Mouse (Mus musculus): Measurements from ENCODE around the gene Faap24. TPM values are rescaled to one million over a fixed set of nuclear protein-coding genes. Genes with fewer than 3 reads are reported as not detected.

Gene Faap24
- polyA plus RNA-seq, 1 experiment from 2014 or later = 23.6 TPM

GRCm38 (mm10) chr7:35357621-35358020 is 39.0 kb downstream of the Faap24 start:
- Histone ChIP-seq H3K27me3 (ENCODE audit: control insufficient read depth, insufficient read depth, low read length) (no peaks in the 10 kb centered on the region), H3K9me3 (ENCODE audit: control insufficient read depth, low read length) (no peaks in the 10 kb centered on the region), H3K9ac (ENCODE audit: low read depth, low read length) (no peak overlapping the region), H3K36me3 (ENCODE audit: control insufficient read depth, insufficient read depth, low read length) (no peaks in the 10 kb centered on the region), H3K4me1 (replicated peaks; ENCODE audit: control insufficient read depth, insufficient read depth, low read length) (no peaks in the 10 kb centered on the region), H3K27ac (ENCODE audit: low read depth, low read length) (no peak overlapping the region), H3K4me2 (replicated peaks; ENCODE audit: low read depth, low read length) (no peak overlapping the region), H3K4me3 (ENCODE audit: low read depth, low read length) (no peak overlapping the region)
- WGBS = 90% methylated on average over 12 of the region's 12 CpGs
- ATAC-seq (ENCODE audit: low FRiP score) = no peak
- no peak for DNase-seq (ENCODE audit: low spot score)

GRCm38 (mm10) chr7:35355303-35355872 is 41.2 kb downstream of the Faap24 start:
- no peaks in the 10 kb centered on the region for H3K4me1 ChIP-seq (replicated peaks; ENCODE audit: control insufficient read depth, insufficient read depth, low read length)
- no peaks in the 10 kb centered on the region for H3K27me3 ChIP-seq (ENCODE audit: control insufficient read depth, insufficient read depth, low read length)
- no peak overlapping the region for H3K4me3 ChIP-seq (ENCODE audit: low read depth, low read length)
- no peaks in the 10 kb centered on the region for H3K36me3 ChIP-seq (ENCODE audit: control insufficient read depth, insufficient read depth, low read length)
- no peak overlapping the region for H3K27ac ChIP-seq (ENCODE audit: low read depth, low read length)
- 90% methylated on average over 5 of the region's 5 CpGs for WGBS
- ATAC-seq (ENCODE audit: low FRiP score) = no peak
- no peak overlapping the region for H3K9ac ChIP-seq (ENCODE audit: low read depth, low read length)
- DNase-seq (ENCODE audit: low spot score) = no peak
- no peak overlapping the region for H3K4me2 ChIP-seq (replicated peaks; ENCODE audit: low read depth, low read length)
- no peaks in the 10 kb centered on the region for H3K9me3 ChIP-seq (ENCODE audit: control insufficient read depth, low read length)

- no peaks in the 10 kb centered on the region for H3K4me1 ChIP-seq (replicated peaks; ENCODE audit: control insufficient read depth, insufficient read depth, low read length)
- no peak overlapping the region for H3K9ac ChIP-seq (ENCODE audit: low read depth, low read length)
- no peak for ATAC-seq (ENCODE audit: low FRiP score)
- DNase-seq (ENCODE audit: low spot score) = no peak
- no peak overlapping the region for H3K4me2 ChIP-seq (replicated peaks; ENCODE audit: low read depth, low read length)
- no peaks in the 10 kb centered on the region for H3K9me3 ChIP-seq (ENCODE audit: control insufficient read depth, low read length)
- no peak overlapping the region for H3K4me3 ChIP-seq (ENCODE audit: low read depth, low read length)
- H3K36me3 ChIP-seq (ENCODE audit: control insufficient read depth, insufficient read depth, low read length) = no peaks in the 10 kb centered on the region
- H3K27ac ChIP-seq (ENCODE audit: low read depth, low read length) = no peak overlapping the region
- 97% methylated on average over 15 of the region's 15 CpGs for WGBS
- no peaks in the 10 kb centered on the region for H3K27me3 ChIP-seq (ENCODE audit: control insufficient read depth, insufficient read depth, low read length)
These were observed 43.3 kb downstream of the Faap24 start for GRCm38 (mm10) chr7:35353306-35353705.

- H3K4me3 ChIP-seq (ENCODE audit: low read depth, low read length) = no peak overlapping the region
- H3K27me3 ChIP-seq (ENCODE audit: control insufficient read depth, insufficient read depth, low read length) = no peaks in the 10 kb centered on the region
- DNase-seq (ENCODE audit: low spot score) = no peak
- no peaks in the 10 kb centered on the region for H3K36me3 ChIP-seq (ENCODE audit: control insufficient read depth, insufficient read depth, low read length)
- no peak overlapping the region for H3K4me2 ChIP-seq (replicated peaks; ENCODE audit: low read depth, low read length)
- H3K9ac ChIP-seq (ENCODE audit: low read depth, low read length) = no peak overlapping the region
- ATAC-seq (ENCODE audit: low FRiP score) = no peak
- H3K9me3 ChIP-seq (ENCODE audit: control insufficient read depth, low read length) = no peaks in the 10 kb centered on the region
- no peak overlapping the region for H3K27ac ChIP-seq (ENCODE audit: low read depth, low read length)
- no peaks in the 10 kb centered on the region for H3K4me1 ChIP-seq (replicated peaks; ENCODE audit: control insufficient read depth, insufficient read depth, low read length)
- WGBS = 91% methylated on average over 3 of the region's 3 CpGs
These were observed 45.5 kb downstream of the Faap24 start for GRCm38 (mm10) chr7:35351155-35351554.

GRCm38 (mm10) chr7:35349886-35350684 is 46.6 kb downstream of the Faap24 start:
- 86% methylated on average over 8 of the region's 8 CpGs for WGBS
- ATAC-seq (ENCODE audit: low FRiP score) = no peak
- Histone ChIP-seq H3K4me3 (ENCODE audit: low read depth, low read length) (no peak overlapping the region), H3K36me3 (ENCODE audit: control insufficient read depth, insufficient read depth, low read length) (no peaks in the 10 kb centered on the region), H3K4me2 (replicated peaks; ENCODE audit: low read depth, low read length) (no peak overlapping the region), H3K27ac (ENCODE audit: low read depth, low read length) (no peak overlapping the region), H3K27me3 (ENCODE audit: control insufficient read depth, insufficient read depth, low read length) (no peaks in the 10 kb centered on the region), H3K4me1 (replicated peaks; ENCODE audit: control insufficient read depth, insufficient read depth, low read length) (no peaks in the 10 kb centered on the region), H3K9me3 (ENCODE audit: control insufficient read depth, low read length) (no peaks in the 10 kb centered on the region), H3K9ac (ENCODE audit: low read depth, low read length) (no peak overlapping the region)
- DNase-seq (ENCODE audit: low spot score) = no peak

- H3K4me2 ChIP-seq (replicated peaks; ENCODE audit: low read depth, low read length) = no peak overlapping the region
- no peaks in the 10 kb centered on the region for H3K36me3 ChIP-seq (ENCODE audit: control insufficient read depth, insufficient read depth, low read length)
- no peak overlapping the region for H3K9ac ChIP-seq (ENCODE audit: low read depth, low read length)
- no peaks in the 10 kb centered on the region for H3K9me3 ChIP-seq (ENCODE audit: control insufficient read depth, low read length)
- DNase-seq (ENCODE audit: low spot score) (no peak), ATAC-seq (ENCODE audit: low FRiP score) (no peak)
- H3K4me3 ChIP-seq (ENCODE audit: low read depth, low read length) = no peak overlapping the region
- no peaks in the 10 kb centered on the region for H3K4me1 ChIP-seq (replicated peaks; ENCODE audit: control insufficient read depth, insufficient read depth, low read length)
- WGBS = 87% methylated on average over 4 of the region's 4 CpGs
- H3K27ac ChIP-seq (ENCODE audit: low read depth, low read length) = no peak overlapping the region
- H3K27me3 ChIP-seq (ENCODE audit: control insufficient read depth, insufficient read depth, low read length) = no peaks in the 10 kb centered on the region
These were observed 47.6 kb downstream of the Faap24 start for GRCm38 (mm10) chr7:35349022-35349421.

- Histone ChIP-seq H3K9ac (ENCODE audit: low read depth, low read length) (no peak overlapping the region), H3K4me3 (ENCODE audit: low read depth, low read length) (no peak overlapping the region), H3K36me3 (ENCODE audit: control insufficient read depth, insufficient read depth, low read length) (no peaks in the 10 kb centered on the region), H3K27ac (ENCODE audit: low read depth, low read length) (no peak overlapping the region), H3K27me3 (ENCODE audit: control insufficient read depth, insufficient read depth, low read length) (no peaks in the 10 kb centered on the region), H3K4me2 (replicated peaks; ENCODE audit: low read depth, low read length) (no peak overlapping the region), H3K4me1 (replicated peaks; ENCODE audit: control insufficient read depth, insufficient read depth, low read length) (no peaks in the 10 kb centered on the region), H3K9me3 (ENCODE audit: control insufficient read depth, low read length) (no peaks in the 10 kb centered on the region)
- no peak for ATAC-seq (ENCODE audit: low FRiP score)
- DNase-seq (ENCODE audit: low spot score) = no peak
- 77% methylated on average over 17 of the region's 18 CpGs for WGBS
These were observed 48.5 kb downstream of the Faap24 start for GRCm38 (mm10) chr7:35347918-35348700.

GRCm38 (mm10) chr7:35344785-35345330 is 51.8 kb downstream of the Faap24 start:
- Histone ChIP-seq H3K4me2 (replicated peaks; ENCODE audit: low read depth, low read length) (no peak overlapping the region), H3K27me3 (ENCODE audit: control insufficient read depth, insufficient read depth, low read length) (no peaks in the 10 kb centered on the region), H3K36me3 (ENCODE audit: control insufficient read depth, insufficient read depth, low read length) (no peaks in the 10 kb centered on the region), H3K4me1 (replicated peaks; ENCODE audit: control insufficient read depth, insufficient read depth, low read length) (no peaks in the 10 kb centered on the region), H3K9me3 (ENCODE audit: control insufficient read depth, low read length) (no peaks in the 10 kb centered on the region), H3K27ac (ENCODE audit: low read depth, low read length) (no peak overlapping the region), H3K9ac (ENCODE audit: low read depth, low read length) (no peak overlapping the region), H3K4me3 (ENCODE audit: low read depth, low read length) (no peak overlapping the region)
- DNase-seq (ENCODE audit: low spot score) (no peak), ATAC-seq (ENCODE audit: low FRiP score) (no peak)
- 93% methylated on average over 5 of the region's 5 CpGs for WGBS
